Comparison of ENCODE assay signal across 20 mouse cellular contexts in genomic region chr2:181585506-181585905, GRCm38 (mm10).
"Had no signal": no experiment of that assay in that cellular context is flagged by ENCODE, and none has a peak within 500 bp of the region (broad histone marks: within the 10 kb centered on the region; RNA-seq: fewer than 3 reads in every experiment).

No protein-coding gene starts in this region.

- H3K9me3 ChIP-seq: kidney, embryonic 15.5 days; liver, embryonic 15.5 days; lung, embryonic 15.5 days; megakaryocyte, embryonic 14.5 days; midbrain, embryonic 12.5 days; midbrain, embryonic 15.5 days; neural tube, embryonic 12.5 days; neural tube, embryonic 15.5 days had no signal

- H3K27me3 ChIP-seq: kidney, embryonic 15.5 days; liver, embryonic 15.5 days; lung, embryonic 15.5 days; megakaryocyte, embryonic 14.5 days; midbrain, embryonic 12.5 days; midbrain, embryonic 15.5 days; neural tube, embryonic 12.5 days; neural tube, embryonic 15.5 days had no signal

- ATAC-seq: midbrain, embryonic 15.5 days had no signal

- H3K4me3 ChIP-seq: kidney, embryonic 15.5 days; left cerebral cortex, adult 2 months; liver, embryonic 15.5 days; lung, embryonic 15.5 days; megakaryocyte, embryonic 14.5 days; midbrain, embryonic 12.5 days; midbrain, embryonic 15.5 days; neural tube, embryonic 12.5 days; neural tube, embryonic 15.5 days had no signal

- H3K27ac ChIP-seq: kidney, embryonic 15.5 days; left cerebral cortex, adult 2 months; liver, embryonic 15.5 days; lung, embryonic 15.5 days; midbrain, embryonic 12.5 days; midbrain, embryonic 15.5 days; neural tube, embryonic 12.5 days; neural tube, embryonic 15.5 days had no signal

- H3K4me2 ChIP-seq: kidney, embryonic 15.5 days; liver, embryonic 15.5 days; lung, embryonic 15.5 days; midbrain, embryonic 12.5 days; midbrain, embryonic 15.5 days; neural tube, embryonic 12.5 days; neural tube, embryonic 15.5 days had no signal

- DNase-seq: kidney, adult 11 months; kidney, adult 8-10 months; kidney, postnatal 10 days; kidney, postnatal 36 days; layer of hippocampus, postnatal 36 days; lung, adult 18-20 months; lung, postnatal 10 days; lung, postnatal 36 days; right cerebral cortex, adult 18-20 months; right cerebral cortex, postnatal 25 days; thymus, postnatal 25 days had no signal

- H3K9ac ChIP-seq: kidney, embryonic 15.5 days; liver, embryonic 15.5 days; lung, embryonic 15.5 days; midbrain, embryonic 12.5 days; midbrain, embryonic 15.5 days; neural tube, embryonic 12.5 days; neural tube, embryonic 15.5 days had no signal
